Mouse (Mus musculus): Measurements from ENCODE around the gene 4930519G04Rik. TPM values are rescaled to one million over a fixed set of nuclear protein-coding genes. Genes with fewer than 3 reads are reported as not detected.

Gene 4930519G04Rik
- polyA plus RNA-seq, 1 experiment from 2014 or later: not detected

- 94% methylated on average over 11 of the region's 11 CpGs for WGBS
- no peak overlapping the region for H3K27ac ChIP-seq (ENCODE audit: low read length)
- H3K27me3 ChIP-seq (ENCODE audit: control insufficient read depth, insufficient read depth, low read depth, low read length): no peaks in the 10 kb centered on the region
- no peak for ATAC-seq
- H3K4me1 ChIP-seq (ENCODE audit: control insufficient read depth, insufficient read depth, low read length): no peaks in the 10 kb centered on the region
- no peaks in the 10 kb centered on the region for H3K36me3 ChIP-seq (ENCODE audit: control insufficient read depth, insufficient read depth, low read length)
- no peak overlapping the region for H3K4me3 ChIP-seq (ENCODE audit: low read depth, low read length)
- no peak overlapping the region for H3K4me2 ChIP-seq (ENCODE audit: low read length)
- no peak overlapping the region for H3K9ac ChIP-seq (ENCODE audit: low read depth, low read length)
- no peaks in the 10 kb centered on the region for H3K9me3 ChIP-seq (replicated peaks; ENCODE audit: control insufficient read depth, low read length, poor library complexity, severe bottlenecking)
Observed at GRCm38 (mm10) chr5:114883022-114883421, 29.6 kb downstream of the 4930519G04Rik start.

GRCm38 (mm10) chr5:114886801-114887200, 33.3 kb downstream of the 4930519G04Rik start:
- H3K4me1 ChIP-seq (ENCODE audit: control insufficient read depth, insufficient read depth, low read length): no peaks in the 10 kb centered on the region
- no peak overlapping the region for H3K4me3 ChIP-seq (ENCODE audit: low read depth, low read length)
- no peaks in the 10 kb centered on the region for H3K9me3 ChIP-seq (replicated peaks; ENCODE audit: control insufficient read depth, low read length, poor library complexity, severe bottlenecking)
- no peak for ATAC-seq
- no peaks in the 10 kb centered on the region for H3K27me3 ChIP-seq (ENCODE audit: control insufficient read depth, insufficient read depth, low read depth, low read length)
- H3K27ac ChIP-seq (ENCODE audit: low read length): no peak overlapping the region
- no peak overlapping the region for H3K9ac ChIP-seq (ENCODE audit: low read depth, low read length)
- WGBS: 87% methylated on average over 6 of the region's 6 CpGs
- no peak overlapping the region for H3K4me2 ChIP-seq (ENCODE audit: low read length)
- H3K36me3 ChIP-seq (ENCODE audit: control insufficient read depth, insufficient read depth, low read length): no peaks in the 10 kb centered on the region

DNA sequence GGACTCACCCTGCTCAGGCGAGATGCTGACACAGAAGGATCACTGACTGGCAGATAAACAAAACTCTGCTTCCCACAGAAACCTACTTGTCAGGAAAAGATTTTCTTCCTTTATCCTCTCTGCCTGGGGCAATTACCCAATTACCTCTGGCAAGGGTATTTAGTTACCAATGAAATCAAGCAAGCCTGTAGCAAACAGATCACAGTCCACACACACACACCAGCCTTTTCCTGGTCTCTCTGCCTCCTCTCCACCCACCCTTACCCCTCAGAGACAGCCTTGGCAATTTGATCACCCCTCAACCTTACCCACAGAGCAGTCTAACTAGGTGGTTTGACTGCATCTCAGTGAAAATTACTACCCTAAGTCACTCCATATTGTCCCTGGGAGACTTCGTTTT, 35.5 kb downstream of the 4930519G04Rik start:
- no peaks in the 10 kb centered on the region for H3K36me3 ChIP-seq (ENCODE audit: control insufficient read depth, insufficient read depth, low read length)
- H3K9ac ChIP-seq (ENCODE audit: low read depth, low read length): no peak overlapping the region
- no peaks in the 10 kb centered on the region for H3K9me3 ChIP-seq (replicated peaks; ENCODE audit: control insufficient read depth, low read length, poor library complexity, severe bottlenecking)
- WGBS: 79% methylated on average over 2 of the region's 2 CpGs
- H3K27ac ChIP-seq (ENCODE audit: low read length): no peak overlapping the region
- no peak overlapping the region for H3K4me2 ChIP-seq (ENCODE audit: low read length)
- H3K4me1 ChIP-seq (ENCODE audit: control insufficient read depth, insufficient read depth, low read length): no peaks in the 10 kb centered on the region
- H3K27me3 ChIP-seq (ENCODE audit: control insufficient read depth, insufficient read depth, low read depth, low read length): no peaks in the 10 kb centered on the region
- no peak overlapping the region for H3K4me3 ChIP-seq (ENCODE audit: low read depth, low read length)
- no peak for ATAC-seq

GRCm38 (mm10) chr5:114895542-114895941, 42.1 kb downstream of the 4930519G04Rik start:
- H3K27me3 ChIP-seq (ENCODE audit: control insufficient read depth, insufficient read depth, low read depth, low read length): no peaks in the 10 kb centered on the region
- WGBS: 88% methylated on average over 4 of the region's 4 CpGs

DNA sequence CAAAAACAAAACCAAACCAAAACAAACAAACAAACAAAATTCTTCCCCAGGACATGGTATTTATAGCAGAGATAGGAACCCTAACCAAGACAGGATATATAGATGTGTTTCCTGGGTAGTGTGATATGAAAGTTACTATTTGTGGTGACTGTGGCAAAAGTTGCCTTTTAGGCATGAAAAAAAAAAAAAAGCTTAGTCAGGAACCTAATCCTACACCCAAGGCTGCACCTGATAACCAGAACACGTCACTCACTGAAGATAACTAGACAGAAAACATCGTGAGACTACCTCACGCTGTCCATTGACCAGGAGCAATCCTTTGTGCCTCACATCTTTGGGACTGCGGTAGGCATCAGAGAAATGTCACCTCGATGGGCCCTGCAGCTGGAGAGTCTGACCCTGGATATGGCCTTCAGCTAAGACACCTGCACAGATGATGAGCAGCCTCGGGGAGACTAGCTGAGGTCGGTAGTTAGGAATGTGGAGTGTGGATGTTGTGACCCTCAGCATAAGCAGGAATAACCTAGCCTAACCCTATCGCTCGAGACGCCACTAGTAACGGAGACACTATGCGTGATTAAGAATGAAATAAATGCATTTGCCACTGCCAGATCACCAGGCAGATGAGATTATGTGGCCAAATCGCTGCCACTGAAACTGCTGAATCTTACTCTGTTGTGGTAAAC, 43.4 kb downstream of the 4930519G04Rik start, which contains the start of gene Oasl2:
Oasl2 (plus strand) TSS at position 249 of the 686 bp plus-strand sequence.
- H3K4me2 ChIP-seq (ENCODE audit: low read length): peak within 1 kb of the TSS; percentile 8; the same call in 1 of the 2 replicates
- no peak for ATAC-seq
- H3K27ac ChIP-seq (ENCODE audit: low read length): no peak within 1 kb of the TSS
- H3K4me3 ChIP-seq (ENCODE audit: low read depth, low read length): no peak within 1 kb of the TSS
- 62% methylated on average over 13 of the region's 13 CpGs for WGBS
- H3K4me1 ChIP-seq (ENCODE audit: control insufficient read depth, insufficient read depth, low read length): no peaks in the 10 kb centered on the region
- no peaks in the 10 kb centered on the region for H3K36me3 ChIP-seq (ENCODE audit: control insufficient read depth, insufficient read depth, low read length)
- no peaks in the 10 kb centered on the region for H3K27me3 ChIP-seq (ENCODE audit: control insufficient read depth, insufficient read depth, low read depth, low read length)
- H3K9me3 ChIP-seq (replicated peaks; ENCODE audit: control insufficient read depth, low read length, poor library complexity, severe bottlenecking): no peaks in the 10 kb centered on the region
- no peak within 1 kb of the TSS for H3K9ac ChIP-seq (ENCODE audit: low read depth, low read length)

More at GRCm38 (mm10) chr5:114895542-114895941, 42.1 kb downstream of the 4930519G04Rik start:
- Histone ChIP-seq H3K9ac (ENCODE audit: low read depth, low read length) (no peak overlapping the region), H3K36me3 (ENCODE audit: control insufficient read depth, insufficient read depth, low read length) (no peaks in the 10 kb centered on the region), H3K4me1 (ENCODE audit: control insufficient read depth, insufficient read depth, low read length) (no peaks in the 10 kb centered on the region), H3K9me3 (replicated peaks; ENCODE audit: control insufficient read depth, low read length, poor library complexity, severe bottlenecking) (no peaks in the 10 kb centered on the region), H3K4me2 (ENCODE audit: low read length) (no peak overlapping the region), H3K4me3 (ENCODE audit: low read depth, low read length) (no peak overlapping the region), H3K27ac (ENCODE audit: low read length) (no peak overlapping the region)
- no peak for ATAC-seq

DNA sequence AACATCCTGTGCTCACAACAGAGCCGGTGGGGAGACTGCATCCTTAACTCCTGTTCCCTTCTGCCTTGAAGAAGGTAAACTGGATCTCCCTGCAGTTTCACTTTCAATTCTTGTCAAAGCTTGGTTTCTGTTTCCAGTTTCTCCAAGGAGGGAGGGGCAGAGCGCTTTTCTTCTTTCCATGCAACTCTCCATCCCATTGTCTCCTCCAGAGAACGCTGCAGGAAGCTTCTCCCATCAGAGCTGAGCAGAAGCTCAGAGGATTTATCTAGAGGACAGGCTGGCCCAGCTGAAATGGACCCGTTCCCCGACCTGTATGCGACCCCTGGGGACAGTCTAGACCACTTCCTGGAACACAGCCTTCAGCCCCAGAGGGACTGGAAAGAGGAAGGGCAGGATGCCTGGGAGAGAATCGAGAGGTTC, 43.9 kb downstream of the 4930519G04Rik start:
- ATAC-seq: no peak
- H3K4me2 ChIP-seq (ENCODE audit: low read length): peak overlapping the region; percentile 8; the same call in 1 of the 2 replicates
- H3K27ac ChIP-seq (ENCODE audit: low read length): no peak overlapping the region
- 7% methylated on average over 7 of the region's 7 CpGs for WGBS
- H3K4me3 ChIP-seq (ENCODE audit: low read depth, low read length): no peak overlapping the region
- H3K9me3 ChIP-seq (replicated peaks; ENCODE audit: control insufficient read depth, low read length, poor library complexity, severe bottlenecking): no peaks in the 10 kb centered on the region
- no peaks in the 10 kb centered on the region for H3K4me1 ChIP-seq (ENCODE audit: control insufficient read depth, insufficient read depth, low read length)
- H3K36me3 ChIP-seq (ENCODE audit: control insufficient read depth, insufficient read depth, low read length): no peaks in the 10 kb centered on the region
- H3K9ac ChIP-seq (ENCODE audit: low read depth, low read length): no peak overlapping the region
- H3K27me3 ChIP-seq (ENCODE audit: control insufficient read depth, insufficient read depth, low read depth, low read length): no peaks in the 10 kb centered on the region

DNA sequence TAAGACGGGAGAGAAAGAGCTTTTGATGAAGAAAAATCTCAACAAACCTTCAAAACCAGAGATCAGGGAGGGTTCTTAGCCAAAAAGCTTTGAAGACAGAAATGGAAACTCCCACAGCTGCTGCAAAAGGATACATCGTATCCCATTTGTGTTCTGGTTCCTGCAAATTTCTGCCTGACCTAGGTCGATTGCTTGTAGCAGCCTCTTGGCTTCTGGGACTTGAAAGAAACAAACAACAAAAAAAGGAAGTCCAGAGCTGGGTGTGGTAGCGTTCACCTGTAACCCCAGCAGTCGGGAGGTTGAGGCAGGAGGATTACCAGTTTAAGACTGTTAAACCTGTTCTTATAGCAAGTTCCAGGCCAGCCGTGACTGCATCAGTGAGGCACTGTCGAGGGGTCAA, 45.4 kb downstream of the 4930519G04Rik start:
- no peaks in the 10 kb centered on the region for H3K9me3 ChIP-seq (replicated peaks; ENCODE audit: control insufficient read depth, low read length, poor library complexity, severe bottlenecking)
- H3K36me3 ChIP-seq (ENCODE audit: control insufficient read depth, insufficient read depth, low read length): no peaks in the 10 kb centered on the region
- no peak overlapping the region for H3K4me3 ChIP-seq (ENCODE audit: low read depth, low read length)
- 79% methylated on average over 7 of the region's 7 CpGs for WGBS
- H3K4me1 ChIP-seq (ENCODE audit: control insufficient read depth, insufficient read depth, low read length): no peaks in the 10 kb centered on the region
- no peak for ATAC-seq
- H3K27me3 ChIP-seq (ENCODE audit: control insufficient read depth, insufficient read depth, low read depth, low read length): no peaks in the 10 kb centered on the region
- H3K9ac ChIP-seq (ENCODE audit: low read depth, low read length): no peak overlapping the region
- no peak overlapping the region for H3K27ac ChIP-seq (ENCODE audit: low read length)
- no peak overlapping the region for H3K4me2 ChIP-seq (ENCODE audit: low read length)

DNA sequence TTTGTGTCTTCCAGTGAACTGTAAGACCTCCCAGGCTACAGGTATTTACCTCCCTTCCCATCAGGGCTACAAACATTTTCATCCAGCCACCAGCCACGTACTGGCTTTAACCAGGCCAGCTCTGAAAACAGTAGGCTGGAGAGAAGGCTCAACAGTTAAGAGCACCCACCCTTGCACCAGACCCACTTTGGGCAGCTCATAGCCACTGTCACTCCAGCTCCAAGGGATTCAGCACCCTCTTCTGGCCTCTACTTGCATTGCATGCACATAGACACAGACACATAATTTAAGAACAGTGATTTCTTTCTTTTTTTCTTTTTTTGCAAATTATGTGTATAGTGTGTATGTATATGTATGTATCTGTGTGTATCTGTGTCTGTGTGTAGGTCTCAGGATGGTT, 48.9 kb downstream of the 4930519G04Rik start:
- Histone ChIP-seq H3K4me1 (ENCODE audit: control insufficient read depth, insufficient read depth, low read length) (no peaks in the 10 kb centered on the region), H3K9ac (ENCODE audit: low read depth, low read length) (no peak overlapping the region), H3K9me3 (replicated peaks; ENCODE audit: control insufficient read depth, low read length, poor library complexity, severe bottlenecking) (no peaks in the 10 kb centered on the region), H3K27me3 (ENCODE audit: control insufficient read depth, insufficient read depth, low read depth, low read length) (no peaks in the 10 kb centered on the region), H3K36me3 (ENCODE audit: control insufficient read depth, insufficient read depth, low read length) (no peaks in the 10 kb centered on the region), H3K4me3 (ENCODE audit: low read depth, low read length) (no peak overlapping the region), H3K27ac (ENCODE audit: low read length) (no peak overlapping the region), H3K4me2 (ENCODE audit: low read length) (no peak overlapping the region)
- WGBS: 26% methylated on average over 1 of the region's 1 CpGs
- ATAC-seq: no peak

- Histone ChIP-seq H3K36me3 (ENCODE audit: control insufficient read depth, insufficient read depth, low read length) (no peaks in the 10 kb centered on the region), H3K4me3 (ENCODE audit: low read depth, low read length) (no peak overlapping the region), H3K9me3 (replicated peaks; ENCODE audit: control insufficient read depth, low read length, poor library complexity, severe bottlenecking) (no peaks in the 10 kb centered on the region), H3K27me3 (ENCODE audit: control insufficient read depth, insufficient read depth, low read depth, low read length) (no peaks in the 10 kb centered on the region), H3K27ac (ENCODE audit: low read length) (no peak overlapping the region), H3K4me1 (ENCODE audit: control insufficient read depth, insufficient read depth, low read length) (no peaks in the 10 kb centered on the region), H3K4me2 (ENCODE audit: low read length) (no peak overlapping the region), H3K9ac (ENCODE audit: low read depth, low read length) (no peak overlapping the region)
- WGBS: 52% methylated on average over 13 of the region's 13 CpGs
- no peak for ATAC-seq
Observed at GRCm38 (mm10) chr5:114908598-114909305, 55.3 kb downstream of the 4930519G04Rik start.

Data from midbrain, embryonic 16.5 days (tissue).